Mouse (Mus musculus) MEL (cell line): ENCODE data around the gene Gosr2. TPM values are rescaled to one million over a fixed set of nuclear protein-coding genes. Genes with fewer than 3 reads are reported as not detected.
A peak's percentile ranks its signal among the peaks of the same experiment; 100 is the strongest.

Source experiments
- DNase-seq: peaks from one replicate; pipeline ENCODE4 v3.0.0; 2011; ENCODE audit warnings: low read depth, low spot score
- H3K27ac ChIP-seq: 2 replicates; pipeline ENCODE4 v1.5.1; 2012; ENCODE audit warnings: low read depth, mild to moderate bottlenecking, control low read depth, low read length, moderate library complexity; ENCODE audit not compliant: control insufficient read depth
- H3K27me3 ChIP-seq, 2 experiments: fragments of 150-350 bp in 1 of 2; sonication (generic) in 1 of 2; 2 replicates each; pipeline ENCODE4 v1.6.1; 2012; ENCODE audit warnings: low read length in 2 of 2, mild to moderate bottlenecking in 2 of 2, improper control_type of control experiment in 1 of 2, moderate library complexity in 1 of 2; ENCODE audit not compliant: insufficient read depth in 2 of 2, control insufficient read depth in 1 of 2
- H3K36me3 ChIP-seq, 2 experiments: 2 replicates each; pipeline ENCODE4 v1.6.1; 2012 to 2014; ENCODE audit warnings: low read length in 2 of 2, improper control_type of control experiment in 1 of 2, inconsistent platforms in 1 of 2, mild to moderate bottlenecking in 1 of 2; ENCODE audit not compliant: insufficient read depth in 2 of 2, control insufficient read depth in 1 of 2
- H3K4me1 ChIP-seq, 2 experiments: fragments of 150-350 bp in 1 of 2; sonication (generic) in 1 of 2; 2 replicates each; pipeline ENCODE4 v1.6.1; 2012; ENCODE audit warnings: low read length in 2 of 2, improper control_type of control experiment in 1 of 2, mild to moderate bottlenecking in 1 of 2; ENCODE audit not compliant: insufficient read depth in 2 of 2, control insufficient read depth in 1 of 2
- H3K4me3 ChIP-seq, 2 experiments: fragments of 150-350 bp in 1 of 2; sonication (generic) in 1 of 2; 2 replicates each; pipeline ENCODE4 v1.5.1; 2012; ENCODE audit warnings: low read depth in 2 of 2, low read length in 2 of 2, mild to moderate bottlenecking in 2 of 2, moderate library complexity in 2 of 2, control low read depth in 1 of 2, improper control_type of control experiment in 1 of 2; ENCODE audit not compliant: control insufficient read depth in 1 of 2, insufficient read depth in 1 of 2
- H3K79me2 ChIP-seq: 2 replicates; pipeline ENCODE4 v1.6.1; 2012; ENCODE audit warnings: mild to moderate bottlenecking, low read length, moderate library complexity; ENCODE audit not compliant: control insufficient read depth, poor library complexity, insufficient read depth
- H3K9ac ChIP-seq: 2 replicates; pipeline ENCODE4 v1.6.1; 2012; ENCODE audit warnings: low read depth, mild to moderate bottlenecking, control low read depth, low read length, moderate library complexity; ENCODE audit not compliant: control insufficient read depth, poor library complexity, severe bottlenecking
- H3K9me3 ChIP-seq: fragments of 150-350 bp; sonication (generic); replicated peaks from 2 replicates; pipeline ENCODE4 v1.6.1; 2012; ENCODE audit warnings: mild to moderate bottlenecking, low read length, improper control_type of control experiment, moderate library complexity; ENCODE audit not compliant: insufficient read depth
- BHLHE40 ChIP-seq: IDR thresholded peaks from 2 replicates; pipeline ENCODE4 v1.6.1; 2012; ENCODE audit warnings: low read depth, mild to moderate bottlenecking, inconsistent platforms, low read length, improper control_type of control experiment, borderline replicate concordance
- CHD1 ChIP-seq: IDR thresholded peaks from 2 replicates; pipeline ENCODE4 v1.6.1; 2012; ENCODE audit warnings: low read depth, mild to moderate bottlenecking, inconsistent platforms, low read length, improper control_type of control experiment
- CHD2 ChIP-seq: IDR thresholded peaks from 2 replicates; pipeline ENCODE4 v1.6.1; 2011; ENCODE audit warnings: low read length, improper control_type of control experiment
- CTCF ChIP-seq, 3 experiments: IDR thresholded peaks in 2 of 3; conservative IDR thresholded peaks in 1 of 3; 2 replicates each; pipeline ENCODE4 v1.5.1; 2011 to 2012; ENCODE audit warnings: low read length in 3 of 3, low read depth in 2 of 3, mild to moderate bottlenecking in 2 of 3, improper control_type of control experiment in 1 of 3, inconsistent platforms in 1 of 3, mixed read lengths in 1 of 3, moderate library complexity in 1 of 3; ENCODE audit not compliant: control insufficient read depth in 1 of 3, insufficient read depth in 1 of 3, poor library complexity in 1 of 3, severe bottlenecking in 1 of 3
- HCFC1 ChIP-seq: IDR thresholded peaks from 2 replicates; pipeline ENCODE4 v1.6.1; 2012; ENCODE audit warnings: low read depth, mild to moderate bottlenecking, inconsistent platforms, low read length, improper control_type of control experiment, moderate library complexity
- MAFK ChIP-seq: IDR thresholded peaks from 2 replicates; pipeline ENCODE4 v1.6.1; 2011; ENCODE audit warnings: low read depth, mild to moderate bottlenecking, low read length, improper control_type of control experiment, borderline replicate concordance
- MAX ChIP-seq: IDR thresholded peaks from 2 replicates; pipeline ENCODE4 v1.6.1; 2011; ENCODE audit warnings: low read length, improper control_type of control experiment
- MEF2A ChIP-seq: IDR thresholded peaks from 2 replicates; pipeline ENCODE4 v1.6.1; 2014; ENCODE audit warnings: low read depth, mild to moderate bottlenecking, inconsistent platforms, low read length, improper control_type of control experiment; ENCODE audit not compliant: poor library complexity, insufficient replicate concordance, severe bottlenecking; ENCODE audit errors: extremely low read depth
- MYB ChIP-seq: IDR thresholded peaks from 2 replicates; pipeline ENCODE4 v1.6.1; 2011; ENCODE audit warnings: mild to moderate bottlenecking, low read depth, low read length, improper control_type of control experiment
- MYC ChIP-seq: IDR thresholded peaks from 2 replicates; pipeline ENCODE4 v1.6.1; 2011; ENCODE audit warnings: low read depth, mild to moderate bottlenecking, low read length, improper control_type of control experiment, moderate library complexity
- NRF1 ChIP-seq: IDR thresholded peaks from 2 replicates; pipeline ENCODE4 v1.6.1; 2014; ENCODE audit warnings: low read depth, mild to moderate bottlenecking, inconsistent platforms, low read length, improper control_type of control experiment, moderate library complexity; ENCODE audit not compliant: poor library complexity, insufficient read depth, severe bottlenecking
- POLR2A ChIP-seq, 2 experiments: IDR thresholded peaks; 2 replicates each; pipeline ENCODE4 v1.6.1; 2011 to 2012; ENCODE audit warnings: low read length in 2 of 2, mild to moderate bottlenecking in 2 of 2, control low read depth in 1 of 2, improper control_type of control experiment in 1 of 2, low read depth in 1 of 2, moderate library complexity in 1 of 2; ENCODE audit not compliant: control insufficient read depth in 1 of 2, insufficient read depth in 1 of 2, poor library complexity in 1 of 2
- RAD21 ChIP-seq: IDR thresholded peaks from 2 replicates; pipeline ENCODE4 v1.6.1; 2011; ENCODE audit warnings: mild to moderate bottlenecking, low read depth, low read length, improper control_type of control experiment
- SMC3 ChIP-seq: IDR thresholded peaks from 2 replicates; pipeline ENCODE4 v1.6.1; 2011; ENCODE audit warnings: low read depth, low read length, improper control_type of control experiment
- UBTF ChIP-seq: IDR thresholded peaks from 2 replicates; pipeline ENCODE4 v1.6.1; 2012; ENCODE audit warnings: low read depth, mild to moderate bottlenecking, inconsistent platforms, low read length, improper control_type of control experiment, moderate library complexity, borderline replicate concordance; ENCODE audit not compliant: insufficient read depth
- USF2 ChIP-seq, 2 experiments: IDR thresholded peaks; 2 replicates each; pipeline ENCODE4 v1.6.1; 2011 to 2012; ENCODE audit warnings: improper control_type of control experiment in 2 of 2, low read length in 2 of 2, borderline replicate concordance in 1 of 2, inconsistent platforms in 1 of 2, low read depth in 1 of 2, mild to moderate bottlenecking in 1 of 2; ENCODE audit not compliant: insufficient read depth in 1 of 2
- ZC3H11A ChIP-seq: IDR thresholded peaks from 2 replicates; pipeline ENCODE4 v1.6.1; 2012; ENCODE audit warnings: low read depth, mild to moderate bottlenecking, inconsistent platforms, low read length, improper control_type of control experiment
- ZKSCAN1 ChIP-seq: IDR thresholded peaks from 2 replicates; pipeline ENCODE4 v1.6.1; 2012; ENCODE audit warnings: low read depth, mild to moderate bottlenecking, inconsistent platforms, low read length, improper control_type of control experiment, moderate library complexity
- ZNF384 ChIP-seq: IDR thresholded peaks from 2 replicates; pipeline ENCODE4 v1.6.1; 2012; ENCODE audit warnings: low read depth, mild to moderate bottlenecking, inconsistent platforms, low read length, improper control_type of control experiment
- polyA plus RNA-seq, 2 experiments: library from polyadenylated mRNA; stranded (reverse) in 1 of 2; unstranded in 1 of 2; fragments of >175 nt in 1 of 2; fragments of >200 nt in 1 of 2; gene quantifications; 2 replicates each; pipeline versions ENCODE4 v1.2.1 to v1.2.4; 2012; ENCODE audit warnings: low replicate concordance in 2 of 2, low read depth in 1 of 2; ENCODE audit not compliant: insufficient read length in 2 of 2, insufficient read depth in 1 of 2, missing spikeins in 1 of 2
- total RNA-seq: library from RNA; depleted of rRNA; stranded (reverse); fragments of 300-350 nt; gene quantifications from 2 replicates; pipeline ENCODE4 v1.2.3, GENCODE M21; 2012

Gene Gosr2
- total and polyA plus RNA-seq, 3 experiments = 101 to 149 TPM; not detected in 1

DNA sequence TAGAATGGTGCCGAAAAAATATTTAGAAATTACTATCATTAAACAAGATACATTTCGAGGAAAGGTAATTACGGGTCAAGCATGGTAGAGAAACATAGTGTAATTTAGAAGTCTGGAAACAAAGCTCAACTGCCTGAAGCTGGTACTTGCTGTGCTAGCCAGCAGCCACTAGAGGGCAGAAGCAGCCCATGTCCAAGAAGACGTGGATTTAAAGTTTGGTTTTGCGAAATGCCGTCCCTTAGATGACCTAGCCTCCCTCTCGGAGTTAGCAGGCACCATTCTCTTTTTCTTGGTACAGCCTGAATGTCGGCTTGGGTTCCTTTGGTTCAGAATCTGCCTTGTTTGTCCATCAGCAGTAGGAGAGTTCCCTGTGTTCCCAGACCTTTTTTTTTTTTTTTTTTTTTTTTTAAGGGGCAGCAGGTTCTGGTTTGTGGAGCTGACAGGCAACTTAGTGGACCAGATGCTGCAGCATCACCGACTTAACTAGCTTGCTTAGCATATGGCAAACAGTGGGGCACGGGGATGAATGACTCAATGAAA lies 58.2 kb downstream of the Gosr2 start:
- no peak overlapping the region for H3K4me3 ChIP-seq
- H3K9me3 ChIP-seq = no peaks in the 10 kb centered on the region
- H3K9ac ChIP-seq = no peak overlapping the region
- TF ChIP-seq RAD21 (peak; percentile 93), CTCF (IDR thresholded peaks at IDR 0.05 in 2 of 3, conservative IDR thresholded peaks at IDR 0.05 in 1 of 3; ENCODE audit: control insufficient read depth in 1 of 3, insufficient read depth in 1 of 3, low read depth in 2 of 3, low read length in 3 of 3, poor library complexity in 1 of 3, severe bottlenecking in 1 of 3) (peak; percentile 95 to 98 (median 96)), ZKSCAN1 (no peak), SMC3 (peak; percentile 91), HCFC1 (no peak), ZC3H11A (peak; percentile 83), BHLHE40 (0 out of 2 replicates have a peak, but pooled peaks have one; percentile 15), ZNF384 (peak; percentile 81), MYC (no peak)
- TF ChIP-seq, all 39 proteins: peak for 6
- DNase-seq = peak; percentile 78
- no peaks in the 10 kb centered on the region for H3K79me2 ChIP-seq
- H3K36me3 ChIP-seq = no peaks in the 10 kb centered on the region
- H3K27ac ChIP-seq = no peak overlapping the region
- H3K27me3 ChIP-seq = peaks cover 2 to 5% of the 10 kb centered on the region in 2 experiments; a peak in 3 of 4 replicates
- H3K4me1 ChIP-seq = no peaks in the 10 kb centered on the region

GRCm38 (mm10) chr11:103638790-103639189 lies 58.9 kb downstream of the Gosr2 start, which contains the start of gene Lyzl6:
Lyzl6 (minus strand) TSS chr11:103638890.
- Histone ChIP-seq H3K27me3 (peaks cover 2 to 5% of the 10 kb centered on the region in 2 experiments; a peak in 3 of 4 replicates), H3K27ac (no peak within 1 kb of the TSS)
- DNase-seq = no peak

More at GRCm38 (mm10) chr11:103638790-103639189, 58.9 kb downstream of the Gosr2 start, which contains the start of gene Lyzl6:
- Histone ChIP-seq H3K4me3 (no peak within 1 kb of the TSS), H3K79me2 (no peaks in the 10 kb centered on the region), H3K4me1 (no peaks in the 10 kb centered on the region), H3K9ac (no peak within 1 kb of the TSS), H3K36me3 (no peaks in the 10 kb centered on the region), H3K9me3 (no peaks in the 10 kb centered on the region)
- TF ChIP-seq CTCF (IDR thresholded peaks at IDR 0.05 in 2 of 3, conservative IDR thresholded peaks at IDR 0.05 in 1 of 3; ENCODE audit: control insufficient read depth in 1 of 3, insufficient read depth in 1 of 3, low read depth in 2 of 3, low read length in 3 of 3, poor library complexity in 1 of 3, severe bottlenecking in 1 of 3) = no peak
- TF ChIP-seq MEF2A = no peak
- TF ChIP-seq UBTF = no peak
- TF ChIP-seq MAFK = no peak
- TF ChIP-seq MAX = no peak
- no peak for TF ChIP-seq MYB
- TF ChIP-seq ZC3H11A = no peak
- no peak for TF ChIP-seq NRF1
- TF ChIP-seq CHD1 = no peak
- no peak for TF ChIP-seq USF2 (IDR thresholded peaks at IDR 0.05; ENCODE audit: borderline replicate concordance in 1 of 2, insufficient read depth in 1 of 2, low read depth in 1 of 2, low read length in 2 of 2)
- no peak for TF ChIP-seq POLR2A (IDR thresholded peaks at IDR 0.05; ENCODE audit: control insufficient read depth in 1 of 2, insufficient read depth in 1 of 2, low read depth in 1 of 2, low read length in 2 of 2, poor library complexity in 1 of 2)
- no peak for TF ChIP-seq CHD2
- no peak for TF ChIP-seq HCFC1
